Mouse (Mus musculus) kidney, embryonic 14.5 days (tissue): Measurements from ENCODE around the gene Krt80. TPM values are rescaled to one million over a fixed set of nuclear protein-coding genes. Genes with fewer than 3 reads are reported as not detected.

ENCODE experiments used
- microRNA counts: library from miRNA; unstranded; fragments of <30 nt; microRNA quantifications from one replicate; lab custom pipeline; 2017
- microRNA-seq: library from miRNA; unstranded; fragments of <30 nt; microRNA quantifications from one replicate; pipeline ENCODE4, GENCODE M21; 2016
- polyA plus RNA-seq: library from polyadenylated mRNA; unstranded; fragments of >200 nt; fragmentation: Nextera tagmentation; extraction: Ambion mirVana; gene quantifications from 2 replicates; pipeline ENCODE4 v1.2.1, GENCODE M21; 2014

Krt80 gene
- polyA plus RNA-seq, 1 experiment from 2014 or later, result 3.6 TPM

MicroRNA genes within 50 kb of the gene (microRNA counts, 519-probe panel; counts per million panel counts)
- microRNA mmu-miR-1941-3p (lab: Ali Mortazavi, UCI), result not detected
- not detected for microRNA mmu-miR-1941-5p (lab: Ali Mortazavi, UCI)

Small RNA genes lying within 50 kb of the gene (microRNA-seq; reads per million reads assigned to microRNA genes)
- 1.3 reads per million for gene Mir1941

Other genes starting within 250 kb of the Krt80 start
- gene Acvrl1, start 241.6 kb downstream of the Krt80 start, polyA plus RNA-seq, result 6.3 and 8.8 TPM in 2 replicates
- gene Acvr1b, start 196.1 kb downstream of the Krt80 start, polyA plus RNA-seq, result 6.0 and 7.2 TPM in 2 replicates
- 5.0 and 5.7 TPM in 2 replicates for gene Grasp, start 146.0 kb downstream of the Krt80 start, polyA plus RNA-seq
- gene Nr4a1, start 115.9 kb downstream of the Krt80 start, polyA plus RNA-seq, result 4.5 and 5.0 TPM in 2 replicates
- gene Atg101, start 85.9 kb downstream of the Krt80 start, polyA plus RNA-seq, result 71.8 and 76.5 TPM in 2 replicates
- gene 6030408B16Rik, start 77.0 kb downstream of the Krt80 start, polyA plus RNA-seq, result 25.8 and 28.2 TPM in 2 replicates
- gene Krt7, start 40.9 kb upstream of the Krt80 start, polyA plus RNA-seq, result 34.6 and 44.0 TPM in 2 replicates
- gene Krt87, start 68.6 kb upstream of the Krt80 start, polyA plus RNA-seq, result not detected in 2 replicates
- gene Krt88, start 77.6 kb upstream of the Krt80 start, polyA plus RNA-seq, result 0.21 TPM in 1 of 2 replicates, not detected in the other
- gene Krt81, start 93.6 kb upstream of the Krt80 start, polyA plus RNA-seq, result not detected in 2 replicates
- not detected in 2 replicates for gene Krt86, start 103.3 kb upstream of the Krt80 start, polyA plus RNA-seq
- gene Krt83, start 121.3 kb upstream of the Krt80 start, polyA plus RNA-seq, result not detected in 2 replicates
- gene Gm49425, start 147.1 kb upstream of the Krt80 start, polyA plus RNA-seq, result not detected in 2 replicates
- gene Krt84, start 162.7 kb upstream of the Krt80 start, polyA plus RNA-seq, result not detected in 2 replicates
- gene Krt82, start 180.5 kb upstream of the Krt80 start, polyA plus RNA-seq, result not detected in 2 replicates
- gene Krt90, start 192.8 kb upstream of the Krt80 start, polyA plus RNA-seq, result 0.17 and 0.22 TPM in 2 replicates
- 0.11 and 0.23 TPM in 2 replicates for gene Krt75, start 203.7 kb upstream of the Krt80 start, polyA plus RNA-seq